Mouse (Mus musculus): Measurements from ENCODE around the gene Nfkbia. TPM values are rescaled to one million over a fixed set of nuclear protein-coding genes. Genes with fewer than 3 reads are reported as not detected.

Nfkbia gene
- polyA plus RNA-seq (2015; fragmentation: Nextera tagmentation; extraction: Ambion mirVana) = 131 and 136 TPM in 2 replicates

DNA sequence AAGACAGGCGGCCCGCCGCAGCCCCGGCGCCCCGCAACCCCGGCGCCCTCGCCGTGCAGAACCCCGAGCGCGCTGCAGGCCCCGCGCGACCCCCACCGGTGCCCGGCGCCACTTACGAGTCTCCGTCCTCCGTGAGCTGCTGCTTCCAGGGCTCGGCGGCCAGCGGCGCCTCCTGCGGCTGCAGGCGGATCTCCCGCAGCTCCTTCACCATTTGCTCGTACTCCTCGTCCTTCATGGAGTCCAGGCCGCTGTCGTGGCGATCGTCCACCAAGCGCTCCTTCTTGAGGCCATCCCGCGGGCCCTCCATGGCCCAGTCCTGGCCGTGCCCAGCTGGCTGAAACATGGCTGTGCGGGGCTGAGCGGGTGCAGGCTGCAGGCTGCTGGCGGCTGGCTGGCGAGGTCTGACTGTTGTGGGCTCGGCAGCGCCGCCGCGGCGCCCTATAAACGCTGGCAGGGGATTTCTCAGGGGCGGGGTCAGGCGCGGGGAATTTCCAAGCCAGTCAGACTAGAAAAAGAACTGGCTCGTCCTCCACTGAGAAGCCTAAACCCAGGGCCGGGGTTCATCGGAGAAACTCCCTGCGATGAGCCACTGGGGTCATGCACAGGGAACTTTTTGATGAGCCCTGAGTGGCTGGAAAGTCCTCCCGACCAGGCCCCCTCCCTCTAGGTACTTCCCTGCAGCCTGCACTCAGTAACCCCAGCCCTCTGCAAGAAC lies at the start of gene Nfkbia:
Gene Nfkbia, minus strand, starts transcription at position 464 of the 715 bp plus-strand sequence.
- Histone ChIP-seq H3K27ac (peak within 1 kb of the TSS; percentile 100), H3K9ac (peak within 1 kb of the TSS; percentile 98), H3K4me1 (peaks cover 46% of the 10 kb centered on the region), H3K4me2 (replicated peaks) (peak within 1 kb of the TSS; percentile 86), H3K27me3 (no peaks in the 10 kb centered on the region), H3K36me3 (peaks cover 39% of the 10 kb centered on the region), H3K9me3 (no peaks in the 10 kb centered on the region), H3K4me3 (peak within 1 kb of the TSS; percentile 90)
- under 1% methylated on average over 55 of the region's 58 CpGs for WGBS
- ATAC-seq (ENCODE audit: low FRiP score, low read depth) = peak; percentile 89

DNA sequence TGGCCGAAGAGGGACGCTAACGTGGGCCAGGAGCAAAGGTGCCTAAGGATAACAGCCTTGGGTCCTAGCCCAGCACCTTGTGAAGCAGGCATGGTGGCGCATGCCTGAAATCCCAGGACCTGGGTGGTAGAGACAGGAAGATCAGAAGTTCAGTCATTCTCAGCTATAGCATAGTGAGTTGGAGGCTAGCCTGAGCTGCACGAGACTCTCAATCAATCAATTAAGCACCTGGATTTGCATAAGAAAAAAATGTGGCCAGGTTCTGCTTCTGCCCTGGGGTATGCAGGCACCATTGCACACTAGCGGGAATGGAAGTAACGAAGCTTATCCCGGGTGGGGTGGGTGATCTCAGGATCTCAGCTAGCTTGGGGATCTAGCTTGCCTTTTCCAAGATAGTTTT lies 46.7 kb upstream of the Nfkbia start:
- Histone ChIP-seq H3K27me3 (peaks cover 15% of the 10 kb centered on the region), H3K9me3 (no peaks in the 10 kb centered on the region), H3K27ac (no peak overlapping the region), H3K36me3 (no peaks in the 10 kb centered on the region), H3K9ac (no peak overlapping the region), H3K4me2 (replicated peaks) (no peak overlapping the region), H3K4me3 (no peak overlapping the region), H3K4me1 (no peaks in the 10 kb centered on the region)
- no peak for ATAC-seq (ENCODE audit: low FRiP score, low read depth)
- WGBS = 53% methylated on average over 8 of the region's 8 CpGs

DNA sequence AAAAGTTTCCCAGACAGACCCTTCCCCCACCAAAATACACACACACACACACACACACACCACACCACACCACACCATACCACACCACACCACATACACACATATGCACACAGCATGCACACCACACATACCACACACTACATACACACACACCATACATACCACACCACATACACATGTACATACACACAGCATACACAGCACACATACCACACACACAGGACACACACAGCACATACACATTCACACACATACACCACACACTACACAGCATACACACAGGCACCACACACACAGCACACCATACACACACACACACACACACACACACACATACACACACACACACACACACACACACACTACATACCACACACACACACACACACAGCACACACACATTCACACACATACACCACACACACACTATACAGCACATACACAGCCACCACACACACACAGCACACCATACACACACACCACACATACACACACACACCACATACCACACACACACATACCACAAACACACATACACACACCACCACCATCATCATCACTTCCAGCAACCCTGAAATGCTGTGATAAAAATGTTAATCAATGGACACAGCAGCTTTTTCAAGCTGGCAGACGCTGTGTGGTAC lies 46.0 kb upstream of the Nfkbia start:
- H3K27me3 ChIP-seq = peaks cover 15% of the 10 kb centered on the region
- H3K9ac ChIP-seq = no peak overlapping the region
- 93% methylated on average over 1 of the region's 1 CpGs for WGBS
- H3K27ac ChIP-seq = no peak overlapping the region
- H3K4me3 ChIP-seq = no peak overlapping the region
- H3K4me1 ChIP-seq = no peaks in the 10 kb centered on the region
- no peak for ATAC-seq (ENCODE audit: low FRiP score, low read depth)
- H3K9me3 ChIP-seq = no peaks in the 10 kb centered on the region
- H3K36me3 ChIP-seq = no peaks in the 10 kb centered on the region
- H3K4me2 ChIP-seq (replicated peaks) = no peak overlapping the region

- Histone ChIP-seq H3K27ac (no peak overlapping the region), H3K36me3 (no peaks in the 10 kb centered on the region), H3K9ac (no peak overlapping the region), H3K4me3 (no peak overlapping the region), H3K4me2 (replicated peaks) (no peak overlapping the region), H3K9me3 (no peaks in the 10 kb centered on the region), H3K4me1 (no peaks in the 10 kb centered on the region), H3K27me3 (peaks cover 15% of the 10 kb centered on the region)
- ATAC-seq (ENCODE audit: low FRiP score, low read depth) = no peak
- WGBS = 65% methylated on average over 7 of the region's 7 CpGs
These were observed 45.3 kb upstream of the Nfkbia start for GRCm38 (mm10) chr12:55537742-55538141.

DNA sequence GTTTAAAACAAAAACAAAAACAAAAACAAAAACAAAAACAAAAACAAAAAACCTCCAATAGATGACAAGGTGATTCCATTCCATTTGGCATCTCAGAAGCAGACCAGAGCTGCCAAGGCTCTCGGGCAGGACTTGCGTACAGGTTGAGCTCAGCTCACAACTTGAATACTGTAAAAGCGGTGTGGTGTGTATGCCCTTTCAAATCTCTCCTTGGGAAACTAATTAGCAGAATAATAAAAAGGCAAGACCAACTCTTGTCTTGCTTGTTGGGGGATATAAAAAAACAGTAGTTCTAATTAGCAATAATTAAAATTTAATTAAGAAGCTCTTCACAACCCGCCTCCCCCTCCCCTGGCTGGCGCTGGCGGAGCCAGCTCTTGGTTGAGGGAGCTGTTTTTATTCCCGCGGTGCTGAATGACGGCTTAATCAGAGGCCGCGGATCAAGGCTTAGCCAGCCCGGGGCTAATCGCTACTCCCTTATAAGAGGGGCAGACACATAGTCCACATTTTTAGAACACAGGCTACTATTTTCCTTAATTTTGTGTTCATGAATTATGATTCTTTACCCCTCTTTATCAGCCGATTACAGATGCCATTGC lies 44.2 kb upstream of the Nfkbia start:
- Histone ChIP-seq H3K27me3 (peaks cover 15% of the 10 kb centered on the region), H3K9ac (no peak overlapping the region), H3K4me2 (replicated peaks) (no peak overlapping the region), H3K4me1 (no peaks in the 10 kb centered on the region), H3K27ac (no peak overlapping the region), H3K9me3 (no peaks in the 10 kb centered on the region), H3K4me3 (no peak overlapping the region), H3K36me3 (no peaks in the 10 kb centered on the region)
- ATAC-seq (ENCODE audit: low FRiP score, low read depth) = no peak
- 6% methylated on average over 14 of the region's 14 CpGs for WGBS

DNA sequence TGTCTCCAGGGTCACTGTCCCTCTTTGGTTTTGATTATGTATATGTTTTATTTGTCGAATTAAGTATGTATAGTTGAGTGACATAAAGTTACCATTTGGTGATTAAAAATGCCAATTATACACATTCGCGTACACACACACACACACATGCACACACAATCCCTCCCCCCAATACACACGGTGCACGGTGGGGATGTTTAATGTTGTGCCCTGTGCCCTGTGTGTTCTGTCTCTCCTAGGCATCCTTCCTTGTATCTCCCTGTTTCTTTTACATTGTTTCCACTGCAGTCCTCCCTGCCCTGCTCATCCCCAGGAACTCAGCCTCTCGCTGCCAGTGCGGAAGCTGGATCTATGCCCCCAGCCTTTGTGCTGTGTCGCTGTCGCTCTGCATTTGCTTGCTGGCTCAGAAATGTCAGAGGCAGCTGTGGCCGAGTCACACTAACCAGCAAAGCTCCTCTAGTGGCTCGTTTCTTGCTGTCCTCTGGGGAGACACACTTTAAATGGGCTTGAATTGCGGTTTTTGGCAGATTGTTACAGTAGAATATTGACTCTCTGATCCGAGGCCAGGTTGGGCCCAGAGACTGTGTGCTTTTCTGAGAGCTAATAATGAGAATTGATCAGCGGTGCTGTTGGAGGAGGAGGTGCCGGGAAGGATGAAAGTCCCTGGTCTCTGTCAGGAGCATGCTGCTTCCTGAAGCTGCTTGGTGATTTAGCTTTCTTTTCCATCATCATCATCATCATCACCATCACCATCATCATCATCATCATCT lies 34.7 kb upstream of the Nfkbia start:
- Histone ChIP-seq H3K4me3 (no peak overlapping the region), H3K27ac (no peak overlapping the region), H3K36me3 (no peaks in the 10 kb centered on the region), H3K4me1 (no peaks in the 10 kb centered on the region), H3K9ac (no peak overlapping the region), H3K4me2 (replicated peaks) (no peak overlapping the region), H3K9me3 (no peaks in the 10 kb centered on the region), H3K27me3 (no peaks in the 10 kb centered on the region)
- ATAC-seq (ENCODE audit: low FRiP score, low read depth) = no peak
- 64% methylated on average over 15 of the region's 15 CpGs for WGBS

- 53% methylated on average over 15 of the region's 15 CpGs for WGBS
- H3K4me3 ChIP-seq = no peak overlapping the region
- no peak overlapping the region for H3K4me2 ChIP-seq (replicated peaks)
- H3K27ac ChIP-seq = no peak overlapping the region
- no peaks in the 10 kb centered on the region for H3K36me3 ChIP-seq
- H3K4me1 ChIP-seq = 0 out of 2 replicates have a peak, but pooled peaks cover 3% of the 10 kb centered on the region
- H3K9ac ChIP-seq = no peak overlapping the region
- no peak for ATAC-seq (ENCODE audit: low FRiP score, low read depth)
- H3K27me3 ChIP-seq = no peaks in the 10 kb centered on the region
- H3K9me3 ChIP-seq = no peaks in the 10 kb centered on the region
These were observed 25.8 kb upstream of the Nfkbia start for GRCm38 (mm10) chr12:55518061-55518738.

- Histone ChIP-seq H3K9ac (no peak overlapping the region), H3K4me2 (replicated peaks) (no peak overlapping the region), H3K27ac (no peak overlapping the region), H3K4me1 (no peaks in the 10 kb centered on the region), H3K9me3 (0 out of 2 replicates have a peak, but pooled peaks cover 3% of the 10 kb centered on the region), H3K36me3 (no peaks in the 10 kb centered on the region), H3K27me3 (no peaks in the 10 kb centered on the region), H3K4me3 (no peak overlapping the region)
- no peak for ATAC-seq (ENCODE audit: low FRiP score, low read depth)
- 90% methylated on average over 5 of the region's 5 CpGs for WGBS
These were observed 16.4 kb upstream of the Nfkbia start for GRCm38 (mm10) chr12:55508817-55509216.

- no peaks in the 10 kb centered on the region for H3K4me1 ChIP-seq
- 0 out of 2 replicates have a peak, but pooled peaks cover 3% of the 10 kb centered on the region for H3K9me3 ChIP-seq
- 84% methylated on average over 17 of the region's 17 CpGs for WGBS
- ATAC-seq (ENCODE audit: low FRiP score, low read depth) = no peak
- no peak overlapping the region for H3K4me2 ChIP-seq (replicated peaks)
- no peak overlapping the region for H3K9ac ChIP-seq
- H3K27me3 ChIP-seq = no peaks in the 10 kb centered on the region
- H3K36me3 ChIP-seq = no peaks in the 10 kb centered on the region
- no peak overlapping the region for H3K27ac ChIP-seq
- H3K4me3 ChIP-seq = no peak overlapping the region
These were observed 15.0 kb upstream of the Nfkbia start for GRCm38 (mm10) chr12:55507332-55507935.

DNA sequence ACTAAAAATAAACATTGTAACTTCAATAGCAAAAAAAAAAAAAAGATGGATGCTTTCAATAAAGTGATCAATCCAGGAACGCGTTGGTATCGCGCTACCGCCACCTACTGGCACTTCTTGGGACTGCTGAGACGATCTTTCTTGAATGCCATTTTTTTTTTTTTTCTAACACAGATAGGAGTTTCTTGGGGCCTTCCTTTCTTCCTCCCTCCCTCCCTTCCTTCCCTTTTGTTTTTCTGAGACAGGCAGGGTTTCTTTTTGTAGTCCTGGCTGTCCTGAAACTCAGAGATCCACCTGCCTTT lies 13.5 kb upstream of the Nfkbia start:
- Histone ChIP-seq H3K9ac (no peak overlapping the region), H3K9me3 (0 out of 2 replicates have a peak, but pooled peaks cover 3% of the 10 kb centered on the region), H3K27ac (no peak overlapping the region), H3K36me3 (no peaks in the 10 kb centered on the region), H3K4me3 (no peak overlapping the region), H3K4me2 (replicated peaks) (no peak overlapping the region), H3K27me3 (no peaks in the 10 kb centered on the region), H3K4me1 (no peaks in the 10 kb centered on the region)
- ATAC-seq (ENCODE audit: low FRiP score, low read depth) = no peak
- 2% methylated on average over 6 of the region's 6 CpGs for WGBS

DNA sequence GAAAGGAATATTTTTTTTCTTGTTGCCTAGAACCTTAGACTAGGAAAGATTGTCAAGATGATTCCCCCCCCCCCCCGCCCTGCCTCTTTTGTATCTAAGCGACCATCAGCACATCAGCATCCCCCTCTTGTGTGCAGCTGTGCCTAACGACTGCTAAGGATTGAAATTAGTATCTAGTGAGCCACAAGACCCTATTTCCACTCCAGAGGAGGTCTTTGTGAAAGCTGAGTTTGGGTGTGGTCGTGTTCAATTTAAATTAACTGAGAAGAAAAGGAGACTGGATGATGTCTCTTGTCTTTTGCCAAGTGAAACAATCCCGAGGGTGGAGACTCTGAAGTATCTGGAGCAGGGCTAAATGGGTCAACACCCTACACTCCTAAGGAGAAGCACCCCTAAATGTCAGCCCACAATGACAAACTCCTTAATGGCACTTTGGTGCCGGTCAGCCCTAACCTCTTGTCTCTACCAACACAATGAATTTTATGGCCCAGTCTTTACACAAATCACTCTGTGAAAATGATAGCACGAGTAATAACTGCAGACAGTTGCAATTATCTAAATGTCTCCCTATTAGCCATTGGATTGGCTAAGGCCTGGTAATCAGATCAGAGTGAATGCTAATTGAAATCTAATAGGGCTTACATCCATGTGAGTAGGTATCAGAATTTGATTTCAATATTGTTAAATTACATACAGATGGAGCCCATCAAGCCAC lies 13.0 kb upstream of the Nfkbia start:
- Histone ChIP-seq H3K27ac (no peak overlapping the region), H3K36me3 (no peaks in the 10 kb centered on the region), H3K9me3 (0 out of 2 replicates have a peak, but pooled peaks cover 3% of the 10 kb centered on the region), H3K4me3 (no peak overlapping the region), H3K4me1 (no peaks in the 10 kb centered on the region), H3K9ac (no peak overlapping the region), H3K27me3 (no peaks in the 10 kb centered on the region), H3K4me2 (replicated peaks) (no peak overlapping the region)
- ATAC-seq (ENCODE audit: low FRiP score, low read depth) = no peak
- WGBS = 63% methylated on average over 7 of the region's 7 CpGs
